Mouse (Mus musculus): ENCODE data around the gene Pla2g12a. TPM values are rescaled to one million over a fixed set of nuclear protein-coding genes. Genes with fewer than 3 reads are reported as not detected.

The Pla2g12a gene
- total RNA-seq, 2 experiments from 2014 or later = 13.4 to 20.9 TPM

Other genes with a start within 250 kb of the Pla2g12a start
- gene Egf, start 123.3 kb upstream of the Pla2g12a start, total RNA-seq (2014; fragmentation: Nextera tagmentation) = 3.8 and 6.1 TPM in 2 replicates
- 1.5 and 1.7 TPM in 2 replicates for gene Egf, start 123.3 kb upstream of the Pla2g12a start, total RNA-seq (2017)
- not detected in 2 replicates for gene Lrit3, start 74.6 kb upstream of the Pla2g12a start, total RNA-seq (2014; fragmentation: Nextera tagmentation)
- not detected in 2 replicates for gene Lrit3, start 74.6 kb upstream of the Pla2g12a start, total RNA-seq (2017)
- gene Rrh, start 56.0 kb upstream of the Pla2g12a start, total RNA-seq (2014; fragmentation: Nextera tagmentation) = not detected in 2 replicates
- 0.31 TPM in 1 of 2 replicates, not detected in the other for gene Rrh, start 56.0 kb upstream of the Pla2g12a start, total RNA-seq (2017)
- 137 and 179 TPM in 2 replicates for gene Gar1, start 47.2 kb upstream of the Pla2g12a start, total RNA-seq (2014; fragmentation: Nextera tagmentation)
- gene Gar1, start 47.2 kb upstream of the Pla2g12a start, total RNA-seq (2017) = 23.3 and 26.8 TPM in 2 replicates
- not detected in 2 replicates for gene Cfi, start 42.7 kb upstream of the Pla2g12a start, total RNA-seq (2014; fragmentation: Nextera tagmentation)
- not detected in 2 replicates for gene Cfi, start 42.7 kb upstream of the Pla2g12a start, total RNA-seq (2017)
- 9.1 and 17.5 TPM in 2 replicates for gene Casp6, start 22.8 kb downstream of the Pla2g12a start, total RNA-seq (2014; fragmentation: Nextera tagmentation)
- gene Casp6, start 22.8 kb downstream of the Pla2g12a start, total RNA-seq (2017) = 8.1 and 9.8 TPM in 2 replicates
- gene Mcub, start 91.6 kb downstream of the Pla2g12a start, total RNA-seq (2014; fragmentation: Nextera tagmentation) = 4.6 and 12.8 TPM in 2 replicates
- gene Mcub, start 91.6 kb downstream of the Pla2g12a start, total RNA-seq (2017) = 1.9 and 4.2 TPM in 2 replicates
- gene Sec24b, start 182.9 kb downstream of the Pla2g12a start, total RNA-seq (2014; fragmentation: Nextera tagmentation) = 47.0 and 53.3 TPM in 2 replicates
- gene Sec24b, start 182.9 kb downstream of the Pla2g12a start, total RNA-seq (2017) = 21.1 and 34.5 TPM in 2 replicates